Mouse (Mus musculus) spleen, embryonic (tissue): Measurements from ENCODE around the gene Gmfg.

Source experiments
- CTCF ChIA-PET: fragments of 350-600 bp; sonication (Branson Sonifier 250); formaldehyde crosslinking; loops from one replicate; lab custom pipeline; 2022; lab: Charles Lee

The Gmfg gene

DNA sequence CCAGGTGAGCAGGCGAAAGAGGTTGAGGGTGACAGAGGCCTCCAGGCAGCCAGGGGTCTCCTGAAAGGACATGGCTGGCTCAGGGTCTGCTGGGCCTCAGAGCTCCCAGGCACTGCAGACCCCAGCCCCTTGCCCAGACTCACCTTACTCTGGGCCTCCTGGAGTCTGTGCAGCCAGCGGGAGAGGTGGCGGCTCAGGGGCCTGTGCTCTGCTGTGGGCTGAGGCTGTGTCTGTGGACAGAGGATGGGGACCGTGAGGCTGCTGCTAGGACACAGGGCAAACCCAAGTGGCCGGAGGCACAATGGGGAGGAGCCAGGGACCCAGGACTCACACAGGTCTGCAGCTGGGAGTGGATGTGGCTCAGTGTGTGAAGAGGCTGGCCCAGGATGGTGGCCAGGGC, 40.1 kb downstream of the Gmfg start:
- CTCF ChIA-PET = no interaction called here

- CTCF ChIA-PET = no interaction called here
These were observed 41.6 kb downstream of the Gmfg start for GRCm38 (mm10) chr7:28478854-28479253.

DNA sequence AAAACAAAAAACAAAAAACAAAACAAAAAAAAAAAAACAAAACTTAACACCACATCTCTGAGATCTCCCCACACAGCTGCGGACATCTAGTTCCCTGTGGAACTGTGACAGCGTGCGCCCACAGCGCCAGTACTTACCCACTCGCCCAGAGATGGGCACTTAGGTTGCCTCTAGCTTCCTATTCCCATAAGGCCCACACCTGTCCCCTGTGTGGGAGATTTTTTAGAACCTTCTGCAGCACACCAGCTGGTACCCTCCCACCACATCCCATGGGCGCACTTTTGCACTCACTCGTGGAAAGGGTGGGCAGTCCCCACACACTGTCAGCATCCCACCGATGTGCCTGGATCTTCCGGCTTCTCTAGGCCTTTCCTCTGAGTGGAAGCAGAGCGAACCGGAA, 45.6 kb downstream of the Gmfg start:
- CTCF ChIA-PET = no interaction called here

- CTCF ChIA-PET = no interaction called here
These were observed 46.9 kb downstream of the Gmfg start for GRCm38 (mm10) chr7:28484192-28484591.

- CTCF ChIA-PET = interaction anchor here (0.7 kb wide), 1 partner anchor 39 kb away, joined by 27 read pairs; no protein-coding TSS in a partner anchor
These were observed 50.8 kb downstream of the Gmfg start for GRCm38 (mm10) chr7:28488030-28488491.

GRCm38 (mm10) chr7:28490410-28490809, 53.2 kb downstream of the Gmfg start:
- CTCF ChIA-PET = no interaction called here

GRCm38 (mm10) chr7:28490903-28491302, 53.7 kb downstream of the Gmfg start:
- CTCF ChIA-PET = no interaction called here

DNA sequence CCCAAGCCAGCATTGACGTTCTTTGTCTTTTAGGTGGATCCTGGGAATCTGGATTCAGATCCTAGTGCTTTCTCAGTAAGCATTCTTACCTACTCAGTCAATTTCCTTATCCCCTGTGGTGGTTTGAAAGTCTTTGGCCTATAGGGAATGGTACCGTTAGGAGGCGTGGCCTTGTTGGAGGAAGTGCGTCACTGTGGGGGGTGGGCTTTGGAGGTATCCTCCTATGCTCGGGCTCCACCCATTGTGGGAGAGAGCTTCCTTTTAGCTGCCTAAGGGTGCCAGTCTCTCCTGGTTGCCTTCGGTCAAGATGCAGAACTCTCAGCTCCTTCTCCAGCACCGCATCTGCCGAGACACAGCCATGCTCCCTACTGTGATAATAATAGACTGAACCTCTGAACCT, 55.1 kb downstream of the Gmfg start:
- CTCF ChIA-PET = no interaction called here

DNA sequence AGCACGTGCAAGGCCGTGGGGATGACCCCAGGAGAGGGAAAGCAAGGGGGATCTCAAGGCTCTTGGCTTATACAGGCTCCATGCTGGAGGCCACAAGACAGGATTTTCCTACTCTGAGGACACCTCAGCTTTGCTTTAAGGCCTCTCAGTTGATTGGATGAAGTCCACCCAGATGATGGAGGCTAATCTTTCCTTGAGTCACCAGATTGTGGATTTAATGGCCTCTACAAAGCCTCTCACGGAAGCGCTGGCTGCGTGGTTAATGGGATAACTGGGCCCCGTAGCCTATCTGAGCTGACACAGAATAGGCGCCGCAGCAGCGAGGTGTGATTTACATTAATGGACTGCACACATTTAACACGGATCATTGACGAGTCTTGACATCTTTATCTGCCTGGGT, 58.2 kb downstream of the Gmfg start:
- CTCF ChIA-PET = no interaction called here
